In genomic region chr6:107645751-107646150, GRCm38 (mm10) we compare ENCODE assay signal across 25 mouse cellular contexts.
DNase-seq lines count a peak whose midpoint lies in the region; ATAC-seq and TF ChIP-seq lines count a peak whose summit lies in the region.
"Had no signal": no experiment of that assay in that cellular context is flagged by ENCODE, and none has a peak within 500 bp of the region (broad histone marks: within the 10 kb centered on the region; RNA-seq: fewer than 3 reads in every experiment).

No protein-coding gene starts in this region.

- H3K27ac ChIP-seq in forebrain, embryonic 13.5 days, result no peak overlapping the region
- H3K27ac ChIP-seq in forebrain, embryonic 10.5 days, result no peak overlapping the region
- no peak overlapping the region for H3K27ac ChIP-seq in midbrain, embryonic 11.5 days (ENCODE audit: low read depth, low read length)
- no peak overlapping the region for H3K27ac ChIP-seq in midbrain, embryonic 10.5 days (replicated peaks)
- no peak overlapping the region for H3K27ac ChIP-seq in gastrocnemius, adult 2 months
- H3K27ac ChIP-seq: embryonic facial prominence, embryonic 10.5 days; hindbrain, embryonic 10.5 days; intestine, embryonic 15.5 days; liver, embryonic 15.5 days; lung, embryonic 15.5 days had no signal

- H3K4me1 ChIP-seq in forebrain, embryonic 13.5 days, result no peaks in the 10 kb centered on the region
- peaks cover 15% of the 10 kb centered on the region for H3K4me1 ChIP-seq in forebrain, embryonic 10.5 days
- H3K4me1 ChIP-seq in midbrain, embryonic 11.5 days (ENCODE audit: control insufficient read depth, insufficient read depth, low read length), result no peaks in the 10 kb centered on the region
- H3K4me1 ChIP-seq in midbrain, embryonic 10.5 days, result no peaks in the 10 kb centered on the region
- H3K4me1 ChIP-seq: embryonic facial prominence, embryonic 10.5 days; heart, embryonic 12.5 days; hindbrain, embryonic 10.5 days; intestine, embryonic 15.5 days; liver, embryonic 15.5 days; lung, embryonic 15.5 days; megakaryocyte, embryonic 14.5 days had no signal

- no peak overlapping the region for H3K4me3 ChIP-seq in forebrain, embryonic 13.5 days
- no peak overlapping the region for H3K4me3 ChIP-seq in forebrain, embryonic 10.5 days
- H3K4me3 ChIP-seq in midbrain, embryonic 11.5 days (ENCODE audit: low read depth, low read length), result no peak overlapping the region
- H3K4me3 ChIP-seq in midbrain, embryonic 10.5 days, result no peak overlapping the region
- H3K4me3 ChIP-seq in gastrocnemius, adult 2 months, result no peak overlapping the region
- H3K4me3 ChIP-seq: embryonic facial prominence, embryonic 10.5 days; heart, embryonic 12.5 days; hindbrain, embryonic 10.5 days; intestine, embryonic 15.5 days; liver, embryonic 15.5 days; lung, embryonic 15.5 days; megakaryocyte, embryonic 14.5 days had no signal

- no peak overlapping the region for H3K4me2 ChIP-seq in forebrain, embryonic 13.5 days
- no peak overlapping the region for H3K4me2 ChIP-seq in midbrain, embryonic 11.5 days
- H3K4me2 ChIP-seq: heart, embryonic 12.5 days; intestine, embryonic 15.5 days; liver, embryonic 15.5 days; lung, embryonic 15.5 days had no signal

- 53% methylated on average over 2 of the region's 2 CpGs for WGBS in forebrain, embryonic 13.5 days
- 71% methylated on average over 2 of the region's 2 CpGs for WGBS in forebrain, embryonic 10.5 days
- 68% methylated on average over 2 of the region's 2 CpGs for WGBS in midbrain, embryonic 11.5 days
- 89% methylated on average over 2 of the region's 2 CpGs for WGBS in midbrain, embryonic 10.5 days

- no peak overlapping the region for H3K9ac ChIP-seq in forebrain, embryonic 13.5 days
- H3K9ac ChIP-seq in midbrain, embryonic 11.5 days (ENCODE audit: low read length), result no peak overlapping the region
- H3K9ac ChIP-seq: heart, embryonic 12.5 days; intestine, embryonic 15.5 days; liver, embryonic 15.5 days; lung, embryonic 15.5 days had no signal

- DNase-seq in forebrain, embryonic 10.5 days (ENCODE audit: extremely low spot score, low spot score), result no peak
- peak; percentile 19 for DNase-seq in midbrain, embryonic 11.5 days (ENCODE audit: low spot score, missing footprints)
- no peak for DNase-seq in midbrain, embryonic 10.5 days (ENCODE audit: low spot score)
- DNase-seq in layer of hippocampus, adult 11-12 months (ENCODE audit: low spot score), result peak; percentile 49
- peak; percentile 15 to 31 for DNase-seq in layer of hippocampus, postnatal 10 days (ENCODE audit: low spot score in 2 of 2)
- no peak for DNase-seq in embryo, embryonic 10 days (ENCODE audit: low spot score)
- no peak for DNase-seq in gastrocnemius, adult 2 months
- DNase-seq: adrenal gland, postnatal 10 days; cerebellum, adult 8-10 months; heart, adult 18-20 months; heart, postnatal 10 days; kidney, adult 8-10 months; kidney, postnatal 10 days; liver; lung, postnatal 36 days; thymus, postnatal 36 days had no signal

- intact Hi-C loops in gastrocnemius, adult 2 months (cut with DNase I), result no loop called here

- TF ChIP-seq CTCF in gastrocnemius, adult 2 months (IDR thresholded peaks at IDR 0.05), result no peak

- peak; percentile 67 for ATAC-seq in forebrain, embryonic 13.5 days
- ATAC-seq in midbrain, embryonic 11.5 days (ENCODE audit: low FRiP score), result no peak
- ATAC-seq: hindbrain, embryonic 16.5 days; intestine, embryonic 15.5 days had no signal

- no peaks in the 10 kb centered on the region for H3K27me3 ChIP-seq in forebrain, embryonic 13.5 days
- no peaks in the 10 kb centered on the region for H3K27me3 ChIP-seq in forebrain, embryonic 10.5 days (ENCODE audit: poor library complexity, severe bottlenecking)
- no peaks in the 10 kb centered on the region for H3K27me3 ChIP-seq in midbrain, embryonic 11.5 days (ENCODE audit: control insufficient read depth, insufficient read depth, low read length)
- H3K27me3 ChIP-seq in midbrain, embryonic 10.5 days (ENCODE audit: low read depth, poor library complexity, severe bottlenecking), result peaks cover 3% of the 10 kb centered on the region; the same call in 1 of the 2 replicates
- H3K27me3 ChIP-seq: heart, embryonic 12.5 days; intestine, embryonic 15.5 days; liver, embryonic 15.5 days; lung, embryonic 15.5 days; megakaryocyte, embryonic 14.5 days had no signal

- no peaks in the 10 kb centered on the region for H3K9me3 ChIP-seq in forebrain, embryonic 13.5 days (replicated peaks)
- no peaks in the 10 kb centered on the region for H3K9me3 ChIP-seq in forebrain, embryonic 10.5 days
- no peaks in the 10 kb centered on the region for H3K9me3 ChIP-seq in midbrain, embryonic 11.5 days (ENCODE audit: control insufficient read depth, low read length)
- no peaks in the 10 kb centered on the region for H3K9me3 ChIP-seq in midbrain, embryonic 10.5 days (replicated peaks)
- H3K9me3 ChIP-seq: embryonic facial prominence, embryonic 10.5 days; heart, embryonic 12.5 days; hindbrain, embryonic 10.5 days; intestine, embryonic 15.5 days; liver, embryonic 15.5 days; lung, embryonic 15.5 days had no signal

- H3K36me3 ChIP-seq in forebrain, embryonic 13.5 days (ENCODE audit: poor library complexity, severe bottlenecking), result no peaks in the 10 kb centered on the region
- H3K36me3 ChIP-seq in forebrain, embryonic 10.5 days (replicated peaks), result no peaks in the 10 kb centered on the region
- H3K36me3 ChIP-seq in midbrain, embryonic 11.5 days (ENCODE audit: control insufficient read depth, insufficient read depth, low read length), result no peaks in the 10 kb centered on the region
- no peaks in the 10 kb centered on the region for H3K36me3 ChIP-seq in midbrain, embryonic 10.5 days
- H3K36me3 ChIP-seq: embryonic facial prominence, embryonic 10.5 days; heart, embryonic 12.5 days; hindbrain, embryonic 10.5 days; intestine, embryonic 15.5 days; liver, embryonic 15.5 days; lung, embryonic 15.5 days had no signal

Comparison
In these comparisons a context has a peak if more than half of its experiments do, and no peak if none do; other contexts are left out.
1. DNase-seq: peak in midbrain, embryonic 11.5 days (single experiment), layer of hippocampus, adult 11-12 months (single experiment) and layer of hippocampus, postnatal 10 days (2 of 2); none in forebrain, embryonic 10.5 days (single experiment), midbrain, embryonic 10.5 days (single experiment), embryo, embryonic 10 days (single experiment) and gastrocnemius, adult 2 months (single experiment).